Mouse (Mus musculus): ENCODE measurements around the gene Bckdha.

DNA sequence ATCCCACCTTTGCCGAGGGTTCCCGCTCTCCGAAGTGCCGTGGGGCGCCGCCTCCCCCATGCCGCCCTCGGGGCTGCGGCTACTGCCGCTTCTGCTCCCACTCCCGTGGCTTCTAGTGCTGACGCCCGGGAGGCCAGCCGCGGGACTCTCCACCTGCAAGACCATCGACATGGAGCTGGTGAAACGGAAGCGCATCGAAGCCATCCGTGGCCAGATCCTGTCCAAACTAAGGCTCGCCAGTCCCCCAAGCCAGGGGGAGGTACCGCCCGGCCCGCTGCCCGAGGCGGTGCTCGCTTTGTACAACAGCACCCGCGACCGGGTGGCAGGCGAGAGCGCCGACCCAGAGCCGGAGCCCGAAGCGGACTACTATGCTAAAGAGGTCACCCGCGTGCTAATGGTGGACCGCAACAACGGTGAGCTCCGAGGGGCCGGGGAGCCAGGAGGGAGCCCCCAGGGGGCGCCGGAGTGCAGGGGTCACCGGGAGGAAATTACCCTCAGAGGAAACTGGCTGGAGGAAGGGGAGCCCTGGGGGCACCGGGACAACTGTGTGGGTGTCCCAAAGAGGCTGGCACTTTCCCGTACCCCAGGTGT is 29.1 kb upstream of the Bckdha start:
- TF ChIP-seq CTCF (IDR thresholded peaks at IDR 0.05; ENCODE audit: extremely low read depth, insufficient read depth, insufficient read length, insufficient replicate concordance) (peak; percentile 42; the same call in 1 of the 2 replicates), POLR2A (IDR thresholded peaks at IDR 0.05; ENCODE audit: low read depth, low read length) (no peak)

All from spleen, adult 2 months (tissue).